Mouse (Mus musculus) liver, embryonic 14.5 days (tissue): ENCODE data around the gene Rsph14.

Experiments
- CTCF ChIP-seq: IDR thresholded peaks from 2 replicates; pipeline ENCODE4 v1.5.1; 2016; ENCODE audit warnings: antibody characterized with exemption, low read depth, control low read depth
- EP300 ChIP-seq: IDR thresholded peaks from 2 replicates; pipeline ENCODE4 v1.6.1; 2016; ENCODE audit warnings: antibody characterized with exemption, low read depth

- TF ChIP-seq CTCF (no peak), EP300 (no peak)
Measured at GRCm38 (mm10) chr10:74964380-74964779, 68.0 kb downstream of the Rsph14 start.
